Mouse (Mus musculus): Measurements from ENCODE around the gene Hspa4.
A peak's percentile ranks its signal among the peaks of the same experiment; 100 is the strongest.
"Not testable (repeated sequence)": the region's sequence is repeated elsewhere in the genome, so short reads cannot be mapped to it uniquely, and the experiment has no call there.

The Hspa4 gene

DNA sequence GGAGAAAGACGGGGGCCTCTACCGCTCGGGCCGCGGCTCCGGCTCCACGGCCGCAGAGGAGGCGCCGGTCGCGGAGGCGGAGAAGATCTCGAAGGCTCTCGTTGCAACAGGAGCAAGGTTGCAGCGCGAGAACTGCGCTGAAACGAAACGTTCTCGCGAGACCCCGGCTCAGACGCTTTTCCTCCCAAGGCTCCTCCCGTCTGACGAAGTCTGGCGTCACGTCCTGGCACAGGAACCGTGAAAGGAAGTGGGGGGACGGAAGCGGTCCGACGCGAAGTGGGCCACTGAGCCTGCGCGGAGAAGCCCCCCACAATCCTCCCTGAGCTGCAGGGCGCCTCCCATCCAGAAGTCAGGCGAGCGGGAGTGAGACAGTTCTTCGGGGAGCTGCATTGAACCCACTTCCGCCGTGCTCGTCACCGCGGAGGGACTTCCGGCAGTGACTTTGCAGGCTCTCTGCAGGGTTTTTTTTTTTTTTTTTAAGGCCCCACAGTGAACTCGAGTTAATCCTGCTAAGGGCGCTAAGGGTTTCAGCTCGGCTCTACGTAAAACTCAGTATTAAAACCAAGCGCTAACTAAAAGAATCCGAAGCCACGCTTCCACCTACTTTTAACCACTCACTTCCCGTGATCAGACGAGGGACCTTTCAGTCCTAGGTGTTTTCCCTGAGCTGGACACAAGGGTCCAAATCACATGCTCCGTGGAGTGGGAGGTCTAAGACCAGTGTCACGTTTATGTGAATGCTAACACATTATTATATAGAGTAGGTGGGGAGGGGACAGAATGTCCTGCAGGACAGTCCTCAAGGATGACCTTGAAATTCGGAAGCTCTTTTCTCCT, at the start of gene Hspa4:
Gene Hspa4, minus strand, starts transcription at position 128 of the 837 bp plus-strand sequence.
- peak; percentile 98 for DNase-seq (ENCODE audit: low spot score)

DNA sequence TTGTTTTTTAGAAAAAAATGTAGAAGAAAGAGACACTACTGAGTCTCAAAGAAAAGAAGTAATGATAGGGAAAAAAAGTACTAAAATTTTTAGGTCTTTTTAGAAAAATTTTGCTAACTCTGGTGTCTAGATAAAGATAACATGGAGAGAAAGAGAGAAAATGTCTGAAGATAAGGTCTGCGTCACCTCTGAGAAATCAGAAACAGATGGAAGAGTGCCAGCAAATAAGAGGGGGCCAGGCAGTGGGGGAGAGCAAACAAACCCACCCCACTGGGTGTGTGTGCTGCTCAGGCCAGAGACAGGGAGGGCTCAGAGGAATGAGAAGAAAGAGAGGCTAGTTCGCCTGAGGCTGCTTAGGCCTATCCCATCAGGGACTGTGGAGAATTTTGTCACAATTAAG, 45.5 kb upstream of the Hspa4 start:
- no peak for DNase-seq (ENCODE audit: low spot score)

DNA sequence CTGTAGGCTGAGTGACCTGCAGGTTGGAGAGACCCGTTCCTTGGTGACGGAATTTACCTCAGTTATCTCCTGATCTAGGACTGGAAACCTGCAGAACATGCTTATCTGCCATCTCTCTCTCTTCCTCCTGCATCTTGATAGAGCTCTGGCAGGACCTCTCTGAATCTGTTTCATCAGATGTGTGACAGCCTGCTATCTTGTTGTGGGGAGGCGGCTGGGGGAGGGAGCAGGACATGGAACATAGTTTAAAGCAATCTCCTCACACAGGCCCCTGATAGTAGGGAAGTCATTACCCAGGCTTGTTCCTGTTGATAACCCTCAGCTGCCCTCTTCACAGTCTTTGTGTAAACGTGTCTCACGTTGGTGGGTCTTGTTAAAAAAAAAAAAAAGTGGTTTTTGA, 45.1 kb upstream of the Hspa4 start:
- peak; percentile 32 for DNase-seq (ENCODE audit: low spot score)

DNA sequence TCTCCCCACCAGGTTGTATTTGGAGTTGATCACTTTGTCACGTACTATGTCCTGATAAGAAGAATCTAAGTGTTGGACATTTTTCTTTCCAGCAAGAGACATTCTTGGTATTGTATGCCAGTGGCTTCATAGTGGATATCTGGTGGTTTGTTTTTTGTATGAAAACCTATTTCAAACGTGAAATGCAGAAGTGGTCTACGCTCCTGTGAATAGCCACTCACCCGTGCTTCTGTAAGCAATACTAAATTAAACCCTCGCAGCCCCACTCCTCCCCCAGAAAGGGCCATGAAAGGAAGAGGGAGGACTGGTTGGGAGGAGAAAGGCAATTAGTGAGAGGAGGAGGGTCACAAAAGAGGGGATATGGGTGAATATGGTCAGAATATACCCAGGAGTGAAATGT, 42.5 kb upstream of the Hspa4 start:
- no peak for DNase-seq (ENCODE audit: low spot score)

DNA sequence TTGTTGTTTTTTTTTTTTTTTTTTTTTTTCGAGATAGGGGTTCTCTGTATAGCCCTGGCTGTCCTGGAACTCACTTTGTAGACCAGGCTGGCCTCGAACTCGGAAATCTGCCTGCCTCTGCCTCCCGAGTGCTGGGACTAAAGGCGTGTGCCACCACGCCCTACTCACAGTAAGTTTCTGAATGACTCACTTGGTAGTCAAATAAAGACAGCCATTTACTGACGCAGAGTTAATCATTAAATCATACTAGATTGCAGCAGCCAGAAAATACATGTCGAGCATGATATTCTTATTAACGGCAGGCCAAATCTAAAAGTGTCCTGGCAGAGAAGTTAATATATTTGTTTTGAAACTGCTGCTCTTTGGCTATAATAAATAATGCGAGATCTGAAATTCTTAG, 40.8 kb upstream of the Hspa4 start:
- DNase-seq (ENCODE audit: low spot score) = not testable (repeated sequence)

DNA sequence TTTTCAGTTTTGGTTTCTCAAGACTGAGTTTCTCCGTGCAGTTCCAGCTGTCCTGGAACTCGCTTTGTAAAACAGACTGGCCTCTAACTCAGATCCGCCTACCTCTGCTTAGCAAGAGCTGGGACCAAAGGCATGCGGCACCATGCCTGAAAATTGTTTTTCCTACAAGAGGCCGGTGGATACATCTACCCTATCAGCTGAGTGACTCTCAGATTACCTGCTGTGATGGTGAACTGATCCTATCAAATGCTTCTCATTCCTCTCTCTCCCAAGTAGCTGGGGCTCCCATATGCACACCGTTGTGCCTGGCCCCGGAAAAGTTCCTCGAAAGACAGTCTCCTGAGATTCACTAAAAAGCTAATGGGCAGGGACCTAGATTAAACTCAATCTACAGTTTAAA, 37.4 kb upstream of the Hspa4 start:
- no peak for DNase-seq (ENCODE audit: low spot score)

DNA sequence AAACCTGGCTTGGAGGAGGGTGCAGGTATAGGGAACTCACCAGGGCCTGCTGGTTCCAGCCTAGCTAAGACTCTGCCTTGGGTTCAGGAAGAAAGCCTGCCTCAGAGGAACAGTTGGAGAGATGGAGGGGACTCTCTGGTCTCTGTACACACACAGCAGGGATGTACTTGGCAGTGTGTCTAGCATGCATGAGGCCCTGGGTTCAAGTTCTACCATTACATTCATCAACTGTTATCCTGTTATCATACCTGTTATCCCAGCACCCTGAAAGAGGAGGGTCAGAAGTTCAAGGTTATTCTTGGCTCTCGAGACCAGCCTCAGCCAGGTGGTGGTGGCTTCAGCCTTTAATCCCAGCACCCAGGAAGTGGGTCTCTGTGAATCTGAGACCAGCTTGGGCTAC, 36.7 kb upstream of the Hspa4 start:
- DNase-seq (ENCODE audit: low spot score) = no peak

DNA sequence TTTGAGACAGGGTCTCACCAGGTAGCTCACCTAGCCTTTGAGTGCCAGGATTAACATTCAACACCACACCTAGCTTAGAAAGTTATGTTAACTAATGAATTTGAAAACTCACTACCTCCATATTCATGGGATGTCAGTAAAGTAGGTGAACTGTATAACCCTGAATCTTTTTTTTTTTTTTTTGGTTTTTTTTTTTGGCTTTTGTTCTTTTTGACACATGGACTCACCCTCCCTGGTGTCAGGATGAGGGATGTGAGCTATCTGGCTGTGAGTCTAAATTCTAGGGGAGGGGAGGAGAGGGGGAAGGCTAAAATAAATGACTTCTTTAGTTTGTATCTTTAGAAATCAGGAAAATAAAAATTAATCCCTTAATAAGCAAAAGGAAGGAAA, 35.9 kb upstream of the Hspa4 start:
- DNase-seq (ENCODE audit: low spot score) = no peak

DNA sequence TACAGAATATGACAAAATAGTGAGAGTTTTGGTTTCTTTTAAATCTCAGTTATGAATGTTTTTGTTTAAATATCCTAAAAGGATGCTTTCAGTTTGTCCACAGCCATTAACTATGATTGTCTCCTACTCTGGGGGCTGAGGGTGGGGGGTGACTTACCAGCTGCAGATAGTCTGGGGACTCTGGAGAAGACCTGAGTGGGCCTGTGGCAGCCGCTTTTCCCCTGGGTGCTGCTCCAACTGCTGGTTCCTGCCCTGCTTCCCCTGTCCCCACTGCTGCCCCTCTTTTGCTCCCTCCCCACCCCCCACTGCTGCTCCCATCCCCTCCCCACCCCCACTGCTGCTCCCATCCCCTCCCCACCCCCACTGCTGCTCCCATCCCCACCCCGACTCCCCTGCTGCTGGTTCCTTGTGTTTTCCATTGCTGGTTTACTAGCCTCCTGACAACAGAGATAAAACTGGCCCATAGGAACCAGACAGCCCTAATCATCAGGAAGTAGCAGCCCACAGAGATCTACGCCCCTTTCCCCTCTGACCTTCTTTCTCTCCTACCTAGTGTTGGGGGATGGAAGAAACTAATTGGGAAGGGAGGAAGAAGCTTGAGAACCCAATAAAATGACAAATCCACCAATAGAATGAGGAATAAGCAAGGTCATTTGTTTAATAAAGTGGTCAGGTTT, 35.4 kb upstream of the Hspa4 start:
- DNase-seq (ENCODE audit: low spot score) = no peak

DNA sequence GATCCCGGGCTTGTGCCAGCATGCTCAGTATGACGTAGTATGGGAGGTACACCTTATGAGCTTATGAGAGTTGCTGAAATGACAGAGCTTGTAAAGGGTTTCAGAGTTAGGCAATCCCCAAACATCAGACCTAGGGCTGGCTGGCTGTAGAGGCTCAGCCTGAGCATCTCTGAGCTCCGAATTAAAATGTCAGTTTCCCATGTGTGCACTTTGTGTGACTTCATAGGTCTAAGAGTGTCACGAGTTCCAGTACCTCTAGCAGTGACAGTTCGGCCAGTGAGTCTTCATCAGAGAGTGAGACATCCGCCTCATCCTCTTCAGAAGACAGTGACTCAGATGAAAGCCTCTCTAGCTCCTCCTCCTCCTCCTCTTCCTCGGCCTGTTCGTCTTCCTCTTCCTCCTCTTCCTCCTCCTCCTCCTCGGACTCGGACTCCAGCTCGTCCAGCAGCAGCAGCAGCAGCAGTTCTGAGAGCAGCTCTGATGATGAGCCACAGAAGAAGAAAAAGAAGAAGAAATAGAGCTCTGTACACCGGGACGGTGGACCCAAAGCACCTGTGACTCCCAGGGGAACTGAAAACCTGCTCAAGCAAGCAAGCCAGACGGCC, 31.9 kb upstream of the Hspa4 start:
- no peak for DNase-seq (ENCODE audit: low spot score)

DNA sequence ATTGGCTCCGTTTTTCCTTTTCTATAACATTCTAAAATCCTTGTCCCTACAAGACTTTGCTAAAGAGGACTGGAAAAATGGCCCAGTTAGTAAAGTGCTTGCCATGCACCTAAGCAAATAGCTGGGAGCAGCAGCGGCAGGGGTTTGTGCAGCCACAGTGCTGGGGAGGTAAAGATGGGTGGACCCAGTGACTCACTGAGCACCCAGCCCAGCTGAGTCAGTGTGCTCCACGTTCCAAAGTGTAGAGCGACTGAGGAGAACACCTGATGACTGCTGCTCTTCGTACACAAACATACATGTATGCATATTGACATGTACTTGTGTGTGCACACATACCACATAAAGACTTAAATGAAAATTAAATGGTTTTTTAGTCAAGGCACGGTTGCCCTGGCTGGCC, 30.9 kb upstream of the Hspa4 start:
- peak; percentile 36 for DNase-seq (ENCODE audit: low spot score)

DNA sequence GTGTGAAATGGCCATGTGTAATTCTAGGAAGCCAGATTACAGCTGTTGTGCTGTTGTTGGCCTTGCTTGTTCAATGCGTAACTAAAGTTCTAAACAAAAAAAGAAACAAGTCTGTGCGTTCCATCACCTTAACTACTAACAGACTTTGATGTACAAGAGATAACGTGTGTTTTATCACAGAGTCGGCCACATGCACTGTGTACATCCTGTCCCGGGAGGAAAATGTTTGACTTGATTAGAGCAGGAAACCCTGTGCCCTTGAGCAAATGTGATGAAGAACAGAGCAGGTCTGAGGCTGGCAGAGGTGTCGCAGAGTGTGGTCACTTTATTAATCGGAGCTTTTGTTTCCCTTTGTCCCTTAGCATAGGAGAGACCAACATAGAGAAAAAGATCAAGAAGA, 30.1 kb upstream of the Hspa4 start:
- no peak for DNase-seq (ENCODE audit: low spot score)

DNA sequence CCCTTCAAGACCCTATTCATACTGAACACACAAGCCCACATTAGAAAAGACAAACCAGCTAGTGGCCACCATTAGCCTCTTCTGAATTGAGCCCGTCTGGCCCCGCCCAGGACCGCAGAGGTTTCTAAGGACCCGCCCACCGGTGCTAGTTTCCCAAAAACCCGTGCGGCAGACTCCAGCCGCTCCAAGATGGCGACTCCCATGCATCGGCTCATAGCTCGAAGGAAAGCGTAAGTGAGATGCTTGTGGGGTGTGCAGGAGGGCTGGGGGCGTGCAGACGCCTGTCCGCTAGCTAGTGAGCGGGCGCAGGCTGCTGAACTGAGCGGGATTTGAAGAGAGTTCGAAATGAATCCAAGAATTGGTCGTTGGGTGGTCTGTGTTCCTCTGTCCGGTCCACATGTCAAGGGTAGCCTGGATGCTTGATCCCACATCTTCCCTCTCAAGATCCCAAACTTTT, 24.3 kb upstream of the Hspa4 start, which contains the start of gene Zcchc10:
Gene Zcchc10, plus strand, starts transcription at position 168 of the 457 bp plus-strand sequence.
- DNase-seq (ENCODE audit: low spot score) = peak; percentile 86

DNA sequence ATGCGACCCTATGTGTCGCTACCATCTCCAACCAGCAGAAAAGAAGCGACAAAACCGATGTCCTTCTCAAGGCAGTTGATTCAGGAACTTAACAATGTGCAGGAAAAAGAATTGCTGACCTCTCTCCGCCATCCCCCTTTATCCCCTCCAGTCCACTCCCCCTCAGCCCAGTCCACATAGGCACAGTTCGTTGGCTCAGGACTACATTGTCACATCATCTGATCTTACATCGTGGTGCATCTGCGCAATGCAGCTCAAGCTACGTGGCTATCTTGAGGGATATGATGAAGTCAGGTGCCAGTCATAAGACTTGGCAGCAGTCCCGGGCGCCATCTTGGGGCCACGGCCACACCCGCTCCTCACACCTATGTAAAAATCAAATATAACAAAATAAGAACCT, 19.6 kb upstream of the Hspa4 start:
- not testable (repeated sequence) for DNase-seq (ENCODE audit: low spot score)

DNA sequence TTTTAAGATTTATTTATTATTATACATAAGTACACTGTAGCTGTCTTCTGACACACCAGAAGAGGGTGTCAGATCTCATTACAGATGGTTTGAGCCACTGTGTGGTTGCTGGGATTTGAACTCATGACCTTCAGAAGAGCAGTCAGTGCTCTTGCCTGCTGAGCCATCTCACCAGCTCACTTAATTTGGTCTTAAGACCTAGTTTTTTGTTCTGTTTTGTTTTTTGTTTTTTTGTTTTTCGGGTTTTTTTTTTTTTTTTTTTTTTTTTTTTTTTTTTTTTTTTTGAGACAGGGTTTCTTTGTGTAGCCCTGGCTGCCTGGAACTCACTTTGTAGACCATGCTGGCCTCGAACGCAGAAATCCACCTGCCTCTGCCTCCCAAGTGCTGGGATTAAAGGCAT, 18.3 kb upstream of the Hspa4 start:
- DNase-seq (ENCODE audit: low spot score) = not testable (repeated sequence)

DNA sequence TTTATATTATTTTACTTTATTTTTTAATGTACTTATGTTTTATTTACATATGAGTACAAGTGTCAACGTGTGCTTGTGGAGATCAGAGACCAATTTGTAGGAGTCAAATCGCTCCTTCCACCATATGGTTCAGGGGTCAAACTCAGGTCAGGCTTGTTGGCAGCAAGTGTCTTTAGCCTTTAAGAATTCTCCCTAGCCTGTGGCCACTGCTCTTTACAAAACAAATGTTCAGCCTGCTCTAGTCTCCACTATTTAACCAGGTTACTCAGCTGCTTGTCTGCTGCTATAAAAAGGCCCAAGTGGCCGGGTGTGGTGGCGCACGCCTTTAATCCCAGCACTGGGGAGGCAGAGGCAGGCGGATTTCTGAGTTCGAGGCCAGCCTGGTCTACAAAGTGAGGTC, 17.8 kb upstream of the Hspa4 start:
- no peak for DNase-seq (ENCODE audit: low spot score)

DNA sequence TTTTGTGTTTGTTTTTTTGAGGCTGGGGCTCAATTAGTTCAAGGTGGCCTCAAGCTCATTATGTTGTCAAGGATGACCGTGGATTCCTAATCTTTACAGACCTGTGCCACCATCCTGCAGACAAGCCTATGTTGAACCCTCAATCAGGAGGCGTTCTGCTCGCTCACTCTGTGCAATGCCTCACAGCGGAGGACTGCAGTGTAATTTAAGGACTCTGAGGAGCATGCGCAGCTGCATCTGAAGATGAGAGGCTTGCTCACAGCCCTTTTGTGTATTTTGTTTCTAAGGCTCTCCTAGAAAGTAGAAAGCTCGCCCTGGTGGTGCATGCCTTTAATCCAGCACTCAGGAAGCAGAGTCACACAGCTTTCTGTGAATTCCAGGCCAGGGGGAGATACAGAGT, 16.7 kb upstream of the Hspa4 start:
- no peak for DNase-seq (ENCODE audit: low spot score)

DNA sequence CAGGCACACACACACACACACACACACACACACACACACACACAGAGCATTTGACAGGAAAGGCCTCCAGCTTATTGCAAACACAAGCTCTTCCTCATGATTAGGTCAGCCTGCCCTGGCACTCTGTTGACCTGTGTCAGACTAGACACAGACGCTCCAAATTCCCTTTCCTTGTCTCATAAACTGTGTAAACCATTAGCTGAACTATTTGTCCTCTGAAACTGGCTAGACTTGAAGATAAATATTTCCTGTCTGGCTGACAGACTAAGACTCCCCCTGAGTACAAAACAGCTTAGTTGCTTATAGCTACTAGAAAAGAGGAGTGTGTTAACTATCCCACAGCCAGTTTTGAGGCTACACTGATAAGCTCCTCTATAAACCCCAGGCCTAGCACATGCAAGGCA, 14.5 kb upstream of the Hspa4 start:
- DNase-seq (ENCODE audit: low spot score) = peak; percentile 55

DNA sequence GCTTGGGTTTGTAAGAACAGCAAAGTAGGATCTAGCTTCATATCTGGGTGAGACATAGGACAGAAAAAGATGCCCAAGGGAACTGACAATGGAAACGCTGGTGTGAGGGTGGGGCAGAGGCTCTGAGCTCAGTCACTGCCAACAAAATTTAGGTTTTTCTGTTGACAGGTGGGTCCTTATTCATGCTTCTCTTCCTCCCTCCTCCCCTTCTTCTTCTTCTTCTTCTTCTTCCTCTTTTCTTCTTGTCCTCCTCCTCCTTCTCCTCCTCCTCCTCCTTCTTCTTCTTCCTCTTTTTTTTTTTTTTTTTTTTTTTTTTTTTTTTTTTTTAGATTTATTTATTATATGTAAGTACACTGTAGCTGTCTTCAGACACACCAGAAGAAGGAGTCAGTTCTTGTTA, 12.6 kb upstream of the Hspa4 start:
- not testable (repeated sequence) for DNase-seq (ENCODE audit: low spot score)

DNA sequence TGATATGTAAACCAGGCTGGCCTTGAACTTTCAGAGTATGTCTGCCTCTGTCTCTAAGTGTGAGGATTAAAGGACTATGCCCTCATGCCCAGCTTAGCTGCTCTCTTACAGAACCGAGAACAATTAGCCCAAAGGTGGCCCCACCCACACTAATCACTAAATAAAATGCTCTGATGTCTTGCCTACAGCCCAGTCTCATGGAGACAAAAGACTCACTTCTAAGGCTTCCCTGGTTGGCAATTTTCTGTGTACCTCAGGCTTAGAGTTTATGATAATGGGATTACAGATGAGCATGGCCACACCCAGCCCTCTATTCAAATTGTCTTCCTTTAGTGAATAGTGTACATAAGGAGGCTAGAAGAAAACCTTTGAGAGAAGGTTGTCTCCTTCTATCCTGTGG, 11.1 kb upstream of the Hspa4 start:
- DNase-seq (ENCODE audit: low spot score) = no peak

DNA sequence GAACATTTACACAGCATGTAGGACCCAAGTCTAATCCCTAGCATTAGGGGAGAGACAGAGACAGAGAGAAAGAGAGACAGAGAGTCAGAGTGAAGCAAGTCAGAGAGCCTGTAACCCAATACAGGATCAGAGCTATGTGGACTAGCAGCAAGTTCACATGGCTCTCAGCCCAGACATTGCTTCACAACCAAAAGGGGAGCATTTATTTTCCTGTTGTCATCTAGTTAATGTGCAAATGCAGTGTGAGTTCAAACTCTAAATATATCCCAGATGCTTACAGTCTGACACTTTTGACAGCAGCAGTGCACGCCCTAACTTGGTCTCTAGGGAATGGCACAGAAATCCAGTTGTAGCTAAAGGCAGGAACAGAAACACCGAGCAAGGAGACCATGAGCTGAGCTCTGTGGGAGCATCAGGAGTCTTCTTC, 8.6 kb upstream of the Hspa4 start:
- no peak for DNase-seq (ENCODE audit: low spot score)

DNA sequence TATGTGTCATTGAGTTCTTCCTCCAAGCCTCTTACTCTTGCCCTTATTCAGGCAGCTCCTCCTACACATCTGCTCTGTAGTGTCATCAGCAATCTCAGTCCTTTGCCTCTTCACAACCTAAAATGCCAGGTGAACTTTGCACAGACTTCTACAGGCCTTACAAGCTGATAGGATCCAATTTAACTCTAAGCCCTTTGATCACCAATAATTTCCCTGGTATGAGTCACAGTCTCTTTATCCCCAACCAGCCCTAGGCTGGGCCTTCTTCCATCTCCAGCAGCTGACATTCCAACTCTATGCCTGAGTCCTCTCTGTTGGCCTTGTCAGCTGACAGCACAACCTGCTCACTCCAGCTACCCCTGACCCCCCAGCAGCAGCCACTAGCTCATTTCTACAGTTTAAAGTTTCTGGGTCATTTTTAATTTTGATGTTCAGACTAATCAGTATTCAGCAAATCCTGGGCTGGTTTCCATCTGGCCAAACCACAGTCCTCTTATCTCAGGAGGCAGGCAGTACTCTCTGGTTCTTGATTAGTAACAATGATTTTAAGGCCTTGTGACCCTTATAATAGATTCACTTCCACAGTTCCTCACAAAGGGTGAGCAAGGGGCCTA, 8.1 kb upstream of the Hspa4 start:
- DNase-seq (ENCODE audit: low spot score) = no peak

All from yolk sac, embryonic 10.5 days (tissue).